Mouse (Mus musculus): ENCODE measurements around the gene Apopt1. TPM values are rescaled to one million over a fixed set of nuclear protein-coding genes. Genes with fewer than 3 reads are reported as not detected.

Apopt1 gene
- polyA plus RNA-seq, 1 experiment from 2014 or later, result 22.1 TPM

DNA sequence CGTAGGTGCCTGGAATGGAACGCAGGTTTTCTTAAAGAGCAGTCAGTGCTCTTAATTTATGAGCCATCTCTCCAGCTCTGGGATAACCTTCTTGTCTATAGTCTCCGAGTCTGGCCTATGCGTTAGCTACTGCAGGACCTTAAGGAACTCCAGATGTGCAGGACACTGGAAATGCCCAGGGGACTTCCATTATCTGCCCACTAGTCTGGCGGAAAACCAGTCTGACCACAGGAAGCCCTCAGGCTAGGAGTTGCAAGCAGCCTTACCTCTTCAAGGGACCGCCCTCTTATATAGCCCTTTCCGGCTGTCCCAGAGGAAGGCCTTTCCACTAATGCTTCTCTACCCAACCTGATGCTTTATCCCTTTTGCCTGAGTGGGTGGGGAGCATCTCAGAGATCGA lies 28.3 kb downstream of the Apopt1 start:
- H3K9ac ChIP-seq (replicated peaks), result no peak overlapping the region
- H3K4me3 ChIP-seq (ENCODE audit: low read depth, low read length), result no peak overlapping the region
- ATAC-seq (no peak), DNase-seq (no peak)
- no peak overlapping the region for H3K27ac ChIP-seq (ENCODE audit: low read depth)
- H3K27me3 ChIP-seq (ENCODE audit: insufficient read depth, low read length), result no peaks in the 10 kb centered on the region
- WGBS (ENCODE audit: insufficient replicate concordance), result 68% methylated on average over 8 of the region's 8 CpGs
- no peak overlapping the region for H3K4me2 ChIP-seq (ENCODE audit: low read depth, low read length)
- no peaks in the 10 kb centered on the region for H3K36me3 ChIP-seq (replicated peaks; ENCODE audit: insufficient read depth, low read length)
- no peaks in the 10 kb centered on the region for H3K9me3 ChIP-seq (ENCODE audit: low read length)
- peaks cover 17% of the 10 kb centered on the region for H3K4me1 ChIP-seq (ENCODE audit: insufficient read depth)
- TF ChIP-seq CTCF (IDR thresholded peaks at IDR 0.05; ENCODE audit: low read depth) (no peak), EP300 (IDR thresholded peaks at IDR 0.05; ENCODE audit: low read depth) (no peak)

- H3K4me2 ChIP-seq (ENCODE audit: low read depth, low read length), result no peak overlapping the region
- 60% methylated on average over 2 of the region's 2 CpGs for WGBS (ENCODE audit: insufficient replicate concordance)
- H3K4me1 ChIP-seq (ENCODE audit: insufficient read depth), result peaks cover 20% of the 10 kb centered on the region
- 0 out of 2 replicates have a peak overlapping the region, but pooled peaks have one; percentile 30 for H3K27ac ChIP-seq (ENCODE audit: low read depth)
- TF ChIP-seq CTCF (IDR thresholded peaks at IDR 0.05; ENCODE audit: low read depth), result no peak
- no peak for TF ChIP-seq EP300 (IDR thresholded peaks at IDR 0.05; ENCODE audit: low read depth)
- DNase-seq (no peak), ATAC-seq (no peak)
- H3K4me3 ChIP-seq (ENCODE audit: low read depth, low read length), result no peak overlapping the region
- no peaks in the 10 kb centered on the region for H3K36me3 ChIP-seq (replicated peaks; ENCODE audit: insufficient read depth, low read length)
- no peaks in the 10 kb centered on the region for H3K9me3 ChIP-seq (ENCODE audit: low read length)
- H3K27me3 ChIP-seq (ENCODE audit: insufficient read depth, low read length), result no peaks in the 10 kb centered on the region
- H3K9ac ChIP-seq (replicated peaks), result no peak overlapping the region
These were observed 30.4 kb downstream of the Apopt1 start for GRCm38 (mm10) chr12:111743419-111743818.

GRCm38 (mm10) chr12:111743981-111744423 lies 30.9 kb downstream of the Apopt1 start:
- Histone ChIP-seq H3K27ac (ENCODE audit: low read depth) (0 out of 2 replicates have a peak overlapping the region, but pooled peaks have one; percentile 30), H3K27me3 (ENCODE audit: insufficient read depth, low read length) (no peaks in the 10 kb centered on the region), H3K4me1 (ENCODE audit: insufficient read depth) (peaks cover 20% of the 10 kb centered on the region), H3K36me3 (replicated peaks; ENCODE audit: insufficient read depth, low read length) (no peaks in the 10 kb centered on the region), H3K4me3 (ENCODE audit: low read depth, low read length) (no peak overlapping the region), H3K9ac (replicated peaks) (no peak overlapping the region), H3K4me2 (ENCODE audit: low read depth, low read length) (no peak overlapping the region), H3K9me3 (ENCODE audit: low read length) (no peaks in the 10 kb centered on the region)
- WGBS (ENCODE audit: insufficient replicate concordance), result 50% methylated on average over 11 of the region's 11 CpGs
- 0 out of 2 replicates have a peak, but pooled peaks have one; percentile 15 for ATAC-seq
- no peak for TF ChIP-seq EP300 (IDR thresholded peaks at IDR 0.05; ENCODE audit: low read depth)
- TF ChIP-seq CTCF (IDR thresholded peaks at IDR 0.05; ENCODE audit: low read depth), result no peak
- peak; percentile 60 for DNase-seq

DNA sequence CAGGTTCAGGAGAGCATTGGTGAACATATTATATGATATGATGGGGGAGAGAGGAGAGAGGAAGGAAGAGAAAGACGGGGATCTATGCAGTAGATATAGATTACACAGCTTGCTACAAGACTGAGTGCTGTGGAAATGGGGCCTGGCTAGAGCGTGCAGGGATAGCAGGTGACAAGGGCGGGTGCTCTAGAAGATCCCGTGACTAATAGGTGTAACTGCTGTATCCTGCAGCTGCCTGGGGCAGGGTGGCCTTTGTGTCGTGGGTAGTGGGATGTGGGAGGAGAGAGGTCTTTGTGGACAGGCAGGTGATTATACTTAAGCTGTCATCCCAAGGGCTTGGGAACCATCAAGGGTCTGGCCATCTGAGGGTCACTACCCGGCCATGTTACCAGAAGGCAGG lies 32.2 kb downstream of the Apopt1 start:
- TF ChIP-seq EP300 (IDR thresholded peaks at IDR 0.05; ENCODE audit: low read depth) (no peak), CTCF (IDR thresholded peaks at IDR 0.05; ENCODE audit: low read depth) (no peak)
- no peak overlapping the region for H3K27ac ChIP-seq (ENCODE audit: low read depth)
- H3K4me1 ChIP-seq (ENCODE audit: insufficient read depth), result peaks cover 20% of the 10 kb centered on the region
- H3K4me2 ChIP-seq (ENCODE audit: low read depth, low read length), result no peak overlapping the region
- H3K4me3 ChIP-seq (ENCODE audit: low read depth, low read length), result no peak overlapping the region
- no peaks in the 10 kb centered on the region for H3K9me3 ChIP-seq (ENCODE audit: low read length)
- WGBS (ENCODE audit: insufficient replicate concordance), result 77% methylated on average over 6 of the region's 6 CpGs
- no peak for DNase-seq
- no peaks in the 10 kb centered on the region for H3K27me3 ChIP-seq (ENCODE audit: insufficient read depth, low read length)
- ATAC-seq, result no peak
- no peak overlapping the region for H3K9ac ChIP-seq (replicated peaks)
- H3K36me3 ChIP-seq (replicated peaks; ENCODE audit: insufficient read depth, low read length), result no peaks in the 10 kb centered on the region

- Histone ChIP-seq H3K27me3 (ENCODE audit: insufficient read depth, low read length) (no peaks in the 10 kb centered on the region), H3K36me3 (replicated peaks; ENCODE audit: insufficient read depth, low read length) (no peaks in the 10 kb centered on the region), H3K9me3 (ENCODE audit: low read length) (no peaks in the 10 kb centered on the region), H3K4me2 (ENCODE audit: low read depth, low read length) (no peak overlapping the region), H3K9ac (replicated peaks) (0 out of 2 replicates have a peak overlapping the region, but pooled peaks have one; percentile 11), H3K4me1 (ENCODE audit: insufficient read depth) (peaks cover 20% of the 10 kb centered on the region), H3K27ac (ENCODE audit: low read depth) (peak overlapping the region; percentile 8; the same call in 1 of the 2 replicates), H3K4me3 (ENCODE audit: low read depth, low read length) (no peak overlapping the region)
- TF ChIP-seq CTCF (IDR thresholded peaks at IDR 0.05; ENCODE audit: low read depth), result no peak
- TF ChIP-seq EP300 (IDR thresholded peaks at IDR 0.05; ENCODE audit: low read depth), result no peak
- peak; percentile 41; the same call in 1 of the 2 replicates for ATAC-seq
- peak; percentile 63 for DNase-seq
- 47% methylated on average over 5 of the region's 5 CpGs for whole genome bisulfite sequencing (ENCODE audit: insufficient replicate concordance)
These were observed 33.0 kb downstream of the Apopt1 start for GRCm38 (mm10) chr12:111746091-111746490.

DNA sequence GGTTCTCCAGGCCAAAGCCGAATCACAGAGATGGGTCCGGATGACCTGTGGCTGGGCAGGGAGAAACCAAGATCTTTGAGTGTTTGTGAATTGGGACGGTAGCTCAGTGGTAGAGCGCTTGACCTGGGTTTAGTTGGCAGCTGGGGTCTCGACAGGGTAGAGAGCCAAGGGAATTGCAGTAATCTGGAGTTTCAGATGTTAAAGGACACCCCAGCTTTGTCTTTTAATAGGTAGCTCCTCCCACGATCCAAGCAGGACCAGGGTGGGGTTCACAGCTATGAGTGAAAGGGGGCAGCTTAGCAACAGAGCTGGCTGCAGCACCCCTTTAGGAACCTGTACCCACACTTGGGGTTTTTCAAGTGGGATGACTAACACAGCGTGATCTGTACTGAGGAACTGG lies 34.4 kb downstream of the Apopt1 start:
- Histone ChIP-seq H3K4me2 (ENCODE audit: low read depth, low read length) (no peak overlapping the region), H3K4me3 (ENCODE audit: low read depth, low read length) (no peak overlapping the region), H3K4me1 (ENCODE audit: insufficient read depth) (peaks cover 20% of the 10 kb centered on the region), H3K9ac (replicated peaks) (no peak overlapping the region), H3K36me3 (replicated peaks; ENCODE audit: insufficient read depth, low read length) (no peaks in the 10 kb centered on the region), H3K27me3 (ENCODE audit: insufficient read depth, low read length) (no peaks in the 10 kb centered on the region), H3K9me3 (ENCODE audit: low read length) (no peaks in the 10 kb centered on the region), H3K27ac (ENCODE audit: low read depth) (no peak overlapping the region)
- no peak for ATAC-seq
- TF ChIP-seq EP300 (IDR thresholded peaks at IDR 0.05; ENCODE audit: low read depth) (no peak), CTCF (IDR thresholded peaks at IDR 0.05; ENCODE audit: low read depth) (no peak)
- WGBS (ENCODE audit: insufficient replicate concordance), result 73% methylated on average over 7 of the region's 7 CpGs
- DNase-seq, result no peak
